Mouse (Mus musculus) gastrocnemius, postnatal 14 days (tissue): ENCODE results near the gene Gm10031. TPM values are rescaled to one million over a fixed set of nuclear protein-coding genes. Genes with fewer than 3 reads are reported as not detected.

Experiments
- DNase-seq: peaks from one replicate; pipeline ENCODE4 v3.0.0; 2021; ENCODE audit warnings: mixed read lengths
- intact Hi-C: fragments of 180-260 bp; cut with DNase I; formaldehyde crosslinking; loops from one replicate; pipeline ENCODE4 v1.15.1; 2025; ENCODE audit warnings: low total_unique reads
- total RNA-seq, 2 experiments: library from RNA; stranded (reverse); gene quantifications; 2 replicates each; pipeline ENCODE4 v1.2.3; 2021

The Gm10031 gene
- total RNA-seq, 2 experiments from 2014 or later: 35.3 to 36.8 TPM

DNA sequence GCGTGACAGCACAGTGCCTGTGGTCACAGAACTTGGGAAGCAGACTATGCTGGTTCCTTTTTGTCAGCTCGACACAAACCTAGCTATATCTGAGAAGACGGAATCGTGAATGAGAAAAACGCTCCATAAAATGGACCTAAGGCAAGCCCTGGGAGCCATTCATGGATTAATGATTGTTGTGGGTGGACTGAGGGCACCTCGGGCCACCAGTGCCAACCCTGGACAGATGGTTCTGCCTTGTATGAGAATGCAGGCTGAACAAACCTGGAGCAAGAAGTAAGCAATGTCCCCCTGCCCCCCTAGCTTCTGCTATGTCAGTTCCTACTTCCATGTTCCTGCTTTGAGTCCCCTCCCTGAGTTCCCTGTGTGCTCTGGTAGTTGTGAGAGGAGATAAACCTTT, 13.9 kb downstream of the Gm10031 start:
- DNase-seq: no peak
- intact Hi-C loops: loop anchor here (10.0 kb wide), 1 partner anchor 123 kb away; no protein-coding TSS in a partner anchor

DNA sequence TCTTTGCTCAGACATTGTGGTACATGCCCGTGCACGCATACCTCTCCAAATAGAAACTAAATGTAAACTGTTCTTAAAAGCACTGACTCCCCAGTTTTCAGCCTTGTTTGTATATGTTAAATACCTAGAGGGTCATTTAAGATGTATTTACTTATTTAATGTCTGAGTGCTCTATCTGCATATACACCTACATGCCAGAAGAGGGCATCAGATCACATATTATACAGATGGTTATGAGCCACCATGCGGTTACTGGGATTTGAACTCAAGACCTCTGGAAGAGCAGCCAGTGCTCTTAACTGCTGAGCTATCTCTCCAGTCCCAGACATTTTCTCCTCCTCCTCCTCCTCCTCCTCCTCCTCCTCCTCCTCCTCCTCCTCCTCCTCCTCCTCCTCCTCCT, 14.6 kb downstream of the Gm10031 start:
- no peak for DNase-seq
- intact Hi-C loops: loop anchor here (10.0 kb wide), 1 partner anchor 124 kb away; no protein-coding TSS in a partner anchor

DNA sequence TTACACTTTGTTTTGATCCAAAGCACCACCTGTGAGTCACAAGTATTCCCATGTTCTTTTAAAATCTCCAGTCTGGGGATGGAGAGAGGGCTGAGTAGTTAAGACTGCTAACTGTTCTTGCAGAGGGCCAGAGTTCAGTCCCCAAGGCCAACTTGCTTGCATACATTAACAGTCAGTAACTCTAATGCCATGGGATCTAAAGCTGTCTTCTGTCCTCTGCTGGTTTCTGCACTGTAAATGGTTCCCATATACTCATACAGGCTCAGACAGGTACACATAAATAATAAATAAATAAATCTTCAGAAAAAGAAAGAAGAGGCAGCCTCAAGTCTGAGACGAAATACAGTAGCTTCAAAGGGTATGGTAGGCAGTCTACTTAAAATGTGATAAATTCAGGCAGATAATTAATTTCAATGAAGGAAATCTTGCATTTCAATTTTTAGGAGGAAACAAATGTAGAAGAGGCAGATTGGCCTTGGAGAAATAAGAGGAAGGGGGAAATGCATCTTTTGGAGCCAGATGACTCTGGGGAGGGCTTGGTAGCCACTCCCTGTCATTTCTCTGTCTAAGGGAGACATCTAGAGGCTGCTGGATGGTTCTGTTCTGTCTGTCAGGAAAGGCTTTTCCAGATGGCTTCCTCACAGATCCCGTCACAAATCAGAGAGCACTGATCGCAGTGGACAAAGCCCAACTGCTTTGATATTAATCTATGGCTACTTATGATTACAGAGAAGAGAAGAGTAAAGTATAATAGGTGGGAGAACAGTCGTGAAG, 16.2 kb downstream of the Gm10031 start:
- DNase-seq: no peak
- intact Hi-C loops: loop anchor here (5.0 to 10.0 kb wide), 3 partner anchors 92 to 278 kb away; no protein-coding TSS in a partner anchor

DNA sequence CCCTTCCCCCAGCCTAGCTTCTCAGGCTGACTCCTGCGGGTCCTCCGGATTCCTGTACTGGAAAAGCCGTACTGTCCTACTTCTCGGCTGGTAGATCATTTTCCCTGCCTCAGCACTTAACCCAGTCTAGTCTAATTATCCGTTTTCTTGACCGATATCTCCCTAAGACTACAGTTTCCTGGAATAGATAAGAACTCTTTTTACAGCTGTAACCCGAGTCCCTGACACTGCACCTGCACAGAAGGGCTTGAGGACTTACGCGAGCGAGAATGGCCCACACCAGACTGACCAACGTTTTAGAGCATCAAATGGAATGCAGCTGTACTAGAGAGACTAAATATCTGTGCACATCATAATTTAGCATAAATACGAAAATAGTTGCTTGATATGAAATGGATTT, 20.2 kb downstream of the Gm10031 start:
- intact Hi-C loops: loop anchor here (5.0 kb wide), 2 partner anchors 88 to 282 kb away; no protein-coding TSS in a partner anchor
- DNase-seq: no peak

DNA sequence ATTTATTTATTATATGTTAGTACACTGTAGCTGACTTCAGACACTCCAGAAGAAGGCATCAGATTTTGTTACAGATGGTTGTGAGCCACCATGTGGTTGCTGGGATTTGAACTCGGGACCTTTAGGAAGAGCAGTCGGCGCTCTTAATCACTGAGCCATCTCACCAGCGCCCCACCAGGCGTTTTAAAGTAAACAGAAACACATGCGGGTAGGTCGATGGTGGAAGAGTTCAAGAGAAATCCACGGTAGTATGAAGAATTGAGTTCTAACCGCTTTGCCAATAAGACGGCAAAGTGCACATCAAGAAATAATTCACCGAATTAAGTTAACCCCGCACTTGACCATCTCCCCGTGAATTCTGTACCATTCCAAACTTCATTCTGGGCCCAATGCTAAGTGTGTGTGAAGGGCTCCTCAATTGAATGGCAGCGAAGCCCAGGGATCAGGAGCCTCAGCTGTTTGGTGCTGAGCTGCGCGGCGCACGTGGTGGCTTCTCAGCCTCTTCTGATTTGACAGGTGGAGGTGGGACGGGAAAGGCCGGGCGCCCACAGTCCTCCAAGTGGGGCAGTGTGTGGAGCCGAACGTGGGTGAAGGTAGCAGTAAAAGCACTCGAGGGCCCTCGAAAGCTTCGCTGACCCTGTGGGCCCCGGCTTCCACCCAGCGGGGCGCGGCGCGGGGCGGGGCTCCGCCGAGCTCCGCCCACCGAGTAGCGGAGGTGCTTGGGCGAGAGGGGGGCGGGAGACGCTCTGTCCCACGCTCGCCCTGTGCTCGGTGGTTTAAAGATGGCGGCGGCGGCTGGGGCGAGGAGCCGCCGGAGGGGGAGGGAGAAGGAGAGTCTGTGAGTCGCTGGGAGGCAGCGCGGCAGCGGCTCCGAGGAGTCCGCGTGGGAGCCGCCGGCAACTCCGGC, 34.5 kb downstream of the Gm10031 start, which contains the start of gene Abl2:
Gene Abl2, plus strand, starts transcription at position 763 of the 907 bp plus-strand sequence.
- intact Hi-C loops: no loop called here
- peak; percentile 89 for DNase-seq

DNA sequence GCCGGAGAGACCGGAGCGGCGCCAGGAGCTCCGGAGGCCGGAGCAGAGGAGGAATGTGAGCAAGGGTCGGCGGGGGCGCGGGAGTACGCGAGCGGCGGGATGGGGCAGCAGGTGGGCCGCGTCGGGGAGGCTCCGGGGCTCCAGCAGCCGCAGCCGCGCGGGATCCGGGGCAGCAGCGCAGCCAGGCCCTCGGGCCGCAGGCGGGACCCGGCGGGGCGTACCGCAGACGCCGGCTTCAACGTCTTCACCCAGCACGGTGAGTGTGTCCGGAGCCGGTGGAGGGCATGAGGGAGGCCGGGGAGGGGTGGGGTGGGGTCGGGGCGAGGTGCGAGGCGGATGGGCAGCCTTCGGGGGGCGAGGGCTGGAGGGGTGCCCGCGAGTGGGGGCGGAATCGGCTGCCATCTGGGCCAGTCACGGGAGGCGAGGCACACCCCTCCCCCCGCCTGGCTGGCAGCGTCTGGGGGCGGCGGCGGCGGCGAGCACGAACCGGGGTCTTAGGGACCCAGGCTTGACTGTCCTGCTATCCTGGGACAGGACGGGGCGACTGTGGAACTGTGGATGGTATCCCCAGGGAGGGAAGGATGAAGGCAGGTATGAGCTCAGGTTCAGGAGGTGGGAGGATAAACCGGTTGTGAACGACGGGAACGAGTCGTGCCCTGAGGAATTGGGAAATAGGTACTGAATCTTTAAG, 35.3 kb downstream of the Gm10031 start:
- DNase-seq: peak; percentile 44
- intact Hi-C loops: no loop called here

DNA sequence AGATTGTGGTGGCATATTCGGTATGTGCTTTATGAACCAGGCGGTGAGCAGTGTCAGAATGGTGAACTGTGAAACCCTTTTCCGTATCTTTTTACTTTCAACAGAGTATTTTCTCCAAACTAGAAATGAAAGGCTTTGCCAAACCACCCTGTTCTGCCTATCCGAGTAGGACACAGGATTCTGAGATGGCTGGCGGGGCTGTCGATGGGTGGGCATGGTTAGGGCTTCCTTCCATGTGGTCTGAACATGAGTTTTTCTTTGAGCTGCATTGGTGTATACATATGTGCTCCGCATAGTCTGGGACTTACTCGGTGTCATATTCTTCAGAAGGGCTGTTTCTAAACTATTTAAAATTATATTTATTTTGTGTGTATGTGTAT, 35.8 kb downstream of the Gm10031 start:
- intact Hi-C loops: no loop called here
- no peak for DNase-seq

DNA sequence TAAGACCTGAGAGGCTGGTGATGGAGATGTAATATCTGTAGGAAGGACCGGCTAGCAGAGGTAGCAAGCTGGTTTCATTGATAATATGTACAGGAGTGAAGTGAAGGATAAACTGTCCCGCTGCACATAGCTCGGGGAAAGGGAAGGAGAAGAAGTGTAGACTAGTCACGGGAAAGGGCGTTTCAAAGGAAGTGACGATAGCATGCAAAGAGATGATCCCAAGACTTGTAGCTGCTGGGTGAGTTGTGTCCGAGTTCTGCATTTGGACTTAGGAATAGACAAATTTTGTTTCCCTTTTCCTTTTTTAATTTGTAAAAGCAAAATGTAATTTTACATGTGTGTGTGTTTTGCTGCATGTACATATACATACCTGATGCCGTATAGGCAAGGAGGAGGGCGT, 36.7 kb downstream of the Gm10031 start:
- intact Hi-C loops: no loop called here

DNA sequence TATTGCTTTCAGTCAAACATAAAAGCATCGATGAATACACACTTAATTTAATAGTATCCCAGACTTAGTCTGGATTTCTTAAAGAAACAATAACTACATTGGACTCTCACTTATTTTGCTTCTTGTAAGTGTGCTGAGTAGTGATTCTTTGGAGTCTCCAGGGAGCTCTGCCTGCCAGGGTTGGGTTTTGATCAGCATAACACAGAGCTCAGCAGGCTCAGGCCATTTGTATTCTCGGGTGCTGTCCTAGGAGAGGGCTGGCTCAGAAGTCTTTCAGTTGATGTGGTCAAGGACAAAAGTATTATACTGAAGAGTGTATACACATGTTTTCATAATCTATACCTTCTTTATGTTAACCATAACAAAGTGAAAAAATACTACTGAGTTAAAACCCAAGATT, 41.5 kb downstream of the Gm10031 start:
- no peak for DNase-seq
- intact Hi-C loops: no loop called here

More for the DNA sequence above, 36.7 kb downstream of the Gm10031 start:
- no peak for DNase-seq

DNA sequence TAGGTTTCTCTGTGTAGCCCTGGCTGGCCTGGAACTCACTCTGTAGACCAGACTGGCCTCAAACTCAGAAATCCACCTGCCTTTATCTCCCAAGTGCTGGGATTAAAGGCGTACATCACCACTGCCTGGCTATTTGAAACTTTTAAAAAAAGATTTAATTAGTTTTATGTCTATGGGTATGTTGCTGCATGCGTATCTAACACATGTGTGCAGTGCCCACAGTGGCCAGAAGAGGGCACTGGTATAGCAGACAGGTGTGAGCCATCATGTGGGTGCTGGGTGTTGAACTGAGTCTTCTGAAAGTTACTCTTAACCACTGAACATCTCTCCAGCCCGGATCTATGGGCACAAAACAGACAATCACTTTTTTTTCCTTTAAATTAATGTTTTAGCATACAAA, 42.3 kb downstream of the Gm10031 start:
- DNase-seq: no peak
- intact Hi-C loops: no loop called here

DNA sequence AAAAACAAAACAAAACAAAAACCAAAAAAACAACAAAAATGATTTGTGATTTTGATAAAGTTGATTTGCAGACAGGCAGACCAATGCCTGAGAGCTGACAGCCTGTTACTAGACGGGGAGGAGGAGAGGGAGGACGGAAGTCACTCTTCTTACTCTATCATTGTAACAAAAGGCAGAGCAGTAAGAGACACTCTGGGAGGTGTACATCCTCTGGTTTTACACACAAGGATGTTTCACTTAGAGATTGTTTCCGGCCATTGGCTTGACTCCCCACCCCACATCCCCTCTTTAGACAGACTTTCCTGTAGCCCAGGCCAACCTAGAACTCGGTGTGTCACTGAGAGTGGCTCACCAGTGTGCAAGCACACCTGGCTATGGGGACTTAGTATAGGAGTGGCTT, 45.8 kb downstream of the Gm10031 start:
- intact Hi-C loops: no loop called here
- no peak for DNase-seq

DNA sequence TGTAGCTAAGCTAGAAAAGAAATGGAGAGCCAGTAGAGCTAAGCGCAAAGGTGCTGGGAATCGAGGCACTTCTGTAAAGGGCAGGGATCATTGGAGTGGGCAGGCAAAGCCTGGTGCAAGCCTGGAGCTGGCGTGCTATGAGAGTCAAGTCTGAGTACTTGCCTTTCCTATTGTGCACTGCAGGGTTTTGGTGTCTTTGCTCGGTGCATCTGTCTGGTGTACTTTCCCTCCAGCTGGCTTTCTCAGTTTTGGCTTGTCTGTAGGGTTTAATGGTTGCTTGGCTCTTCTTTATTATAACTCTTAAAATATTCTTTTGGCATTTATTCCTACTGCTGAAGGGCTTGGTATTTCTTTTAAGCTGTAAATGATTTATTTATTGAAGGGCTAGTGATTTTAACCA, 49.1 kb downstream of the Gm10031 start:
- intact Hi-C loops: no loop called here

More for the DNA sequence above, 49.1 kb downstream of the Gm10031 start:
- no peak for DNase-seq

Other genes starting within 250 kb of the Gm10031 start
- gene Tdrd5, start 220.3 kb upstream of the Gm10031 start, total RNA-seq: not detected
- gene Nphs2, start 213.3 kb upstream of the Gm10031 start, total RNA-seq: under 1 TPM in 1 of 2 experiments, not detected in 1; 0.18 TPM
- 100 to 1,000 TPM; 465 to 534 TPM for gene Gm2000, start 158.0 kb upstream of the Gm10031 start, total RNA-seq
- gene Axdnd1, start 102.9 kb upstream of the Gm10031 start, total RNA-seq: not detected
- gene Soat1, start 49.7 kb upstream of the Gm10031 start, total RNA-seq: 10 to 100 TPM in 1 of 2 experiments, 1 to 10 TPM in 1; 7.7 to 10.0 TPM
- 10 to 100 TPM; 12.9 to 14.1 TPM for gene Abl2, start 34.8 kb downstream of the Gm10031 start, total RNA-seq
- 1 to 10 TPM; 5.3 to 7.4 TPM for gene Tor3a, start 150.3 kb downstream of the Gm10031 start, total RNA-seq
- gene Fam20b, start 195.1 kb downstream of the Gm10031 start, total RNA-seq: 10 to 100 TPM; 26.8 to 27.2 TPM